18 mouse cellular contexts compared by ENCODE assay signal in the genomic region with DNA sequence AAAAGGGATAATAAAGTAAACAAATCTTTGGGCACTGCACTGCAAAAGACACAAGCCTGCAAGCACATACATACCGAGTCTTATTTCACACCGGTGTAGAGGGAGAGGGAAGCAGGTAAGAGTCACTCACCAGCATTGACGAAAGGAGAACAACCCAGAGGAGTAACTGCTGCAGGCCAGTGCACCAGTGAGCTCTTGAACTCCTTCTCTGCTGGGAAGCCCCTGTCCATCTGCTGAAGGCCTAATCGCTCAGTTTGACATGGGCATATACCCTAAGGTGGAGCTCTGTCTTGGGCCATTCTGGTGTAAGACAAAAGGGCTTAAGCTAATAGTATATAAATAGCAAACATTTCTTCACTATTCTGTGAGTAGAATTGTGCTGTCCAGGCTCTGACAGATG.
"Had no signal": no experiment of that assay in that cellular context is flagged by ENCODE, and none has a peak within 500 bp of the region (broad histone marks: within the 10 kb centered on the region; RNA-seq: fewer than 3 reads in every experiment).

No protein-coding gene starts in this region.

- ATAC-seq: liver, postnatal 0 days; lung, postnatal 0 days; midbrain, embryonic 13.5 days; midbrain, embryonic 15.5 days had no signal

- DNase-seq: liver, postnatal 0 days; lung, adult 2 months; lung, postnatal 14 days; lung, postnatal 36 days; right cerebral cortex, postnatal 14 days; thymus, adult 2 months; thymus, postnatal 25 days; thymus, postnatal 4 days had no signal

- H3K4me3 ChIP-seq: lung, embryonic 15.5 days; megakaryocyte, embryonic 14.5 days; midbrain, embryonic 13.5 days; midbrain, embryonic 15.5 days; neural tube, embryonic 12.5 days; stomach, embryonic 15.5 days had no signal

- H3K9ac ChIP-seq: liver, postnatal 0 days; lung, embryonic 15.5 days; midbrain, embryonic 13.5 days; midbrain, embryonic 15.5 days; neural tube, embryonic 12.5 days; stomach, embryonic 15.5 days had no signal

- H3K27me3 ChIP-seq: lung, embryonic 15.5 days; midbrain, embryonic 13.5 days; midbrain, embryonic 15.5 days; neural tube, embryonic 12.5 days; stomach, embryonic 15.5 days had no signal

- H3K9me3 ChIP-seq: lung, embryonic 15.5 days; megakaryocyte, embryonic 14.5 days; midbrain, embryonic 13.5 days; midbrain, embryonic 15.5 days; neural tube, embryonic 12.5 days; stomach, embryonic 15.5 days had no signal

- H3K4me1 ChIP-seq: lung, embryonic 15.5 days; midbrain, embryonic 13.5 days; midbrain, embryonic 15.5 days; neural tube, embryonic 12.5 days; stomach, embryonic 15.5 days had no signal

- H3K27ac ChIP-seq: lung, embryonic 15.5 days; macrophage; midbrain, embryonic 13.5 days; midbrain, embryonic 15.5 days; neural tube, embryonic 12.5 days; stomach, embryonic 15.5 days; stomach, postnatal 0 days had no signal

- H3K4me2 ChIP-seq: lung, embryonic 15.5 days; midbrain, embryonic 11.5 days; midbrain, embryonic 13.5 days; midbrain, embryonic 15.5 days; neural tube, embryonic 12.5 days; stomach, embryonic 15.5 days had no signal
